Mouse (Mus musculus) lung, adult 2 months (tissue): ENCODE data around the gene Baz1a.

Experiments
- CTCF ChIP-seq: fragments of 200-500 bp; IDR thresholded peaks from 2 replicates; pipeline ENCODE4 v1.5.1; 2011; ENCODE audit warnings: mild to moderate bottlenecking, low read length, control low read depth; ENCODE audit not compliant: insufficient read depth
- POLR2A ChIP-seq: fragments of 200-500 bp; IDR thresholded peaks from 2 replicates; pipeline ENCODE4 v1.6.1; 2011; ENCODE audit warnings: low read depth, mild to moderate bottlenecking, control low read depth, low read length, borderline replicate concordance; ENCODE audit errors: extremely low read depth

- no peak for TF ChIP-seq POLR2A
- no peak for TF ChIP-seq CTCF
Observed at GRCm38 (mm10) chr12:55027088-55027487, 12.9 kb upstream of the Baz1a start.
